Mouse (Mus musculus): ENCODE data around the gene H2-DMb1. TPM values are rescaled to one million over a fixed set of nuclear protein-coding genes. Genes with fewer than 3 reads are reported as not detected.

The H2-DMb1 gene
- polyA plus RNA-seq, 1 experiment from 2014 or later: not detected

GRCm38 (mm10) chr17:34155534-34155933 lies 2.7 kb downstream of the H2-DMb1 start:
- H3K4me3 ChIP-seq (ENCODE audit: low read depth, low read length): no peak overlapping the region
- DNase-seq (ENCODE audit: low spot score) (no peak), ATAC-seq (ENCODE audit: insufficient read depth, low FRiP score, low TSS enrichment) (no peak)
- no peak overlapping the region for H3K27ac ChIP-seq (ENCODE audit: low read depth, low read length)
- no peaks in the 10 kb centered on the region for H3K4me1 ChIP-seq (ENCODE audit: control insufficient read depth, insufficient read depth, low read length)
- H3K27me3 ChIP-seq (ENCODE audit: control insufficient read depth, insufficient read depth, low read length): no peaks in the 10 kb centered on the region
- no peaks in the 10 kb centered on the region for H3K9me3 ChIP-seq (ENCODE audit: control insufficient read depth, low read length)
- 65% methylated on average over 5 of the region's 5 CpGs for WGBS
- no peaks in the 10 kb centered on the region for H3K36me3 ChIP-seq (ENCODE audit: control insufficient read depth, insufficient read depth, low read length)
- H3K4me2 ChIP-seq (ENCODE audit: low read depth): no peak overlapping the region
- H3K9ac ChIP-seq (ENCODE audit: low read length): no peak overlapping the region

DNA sequence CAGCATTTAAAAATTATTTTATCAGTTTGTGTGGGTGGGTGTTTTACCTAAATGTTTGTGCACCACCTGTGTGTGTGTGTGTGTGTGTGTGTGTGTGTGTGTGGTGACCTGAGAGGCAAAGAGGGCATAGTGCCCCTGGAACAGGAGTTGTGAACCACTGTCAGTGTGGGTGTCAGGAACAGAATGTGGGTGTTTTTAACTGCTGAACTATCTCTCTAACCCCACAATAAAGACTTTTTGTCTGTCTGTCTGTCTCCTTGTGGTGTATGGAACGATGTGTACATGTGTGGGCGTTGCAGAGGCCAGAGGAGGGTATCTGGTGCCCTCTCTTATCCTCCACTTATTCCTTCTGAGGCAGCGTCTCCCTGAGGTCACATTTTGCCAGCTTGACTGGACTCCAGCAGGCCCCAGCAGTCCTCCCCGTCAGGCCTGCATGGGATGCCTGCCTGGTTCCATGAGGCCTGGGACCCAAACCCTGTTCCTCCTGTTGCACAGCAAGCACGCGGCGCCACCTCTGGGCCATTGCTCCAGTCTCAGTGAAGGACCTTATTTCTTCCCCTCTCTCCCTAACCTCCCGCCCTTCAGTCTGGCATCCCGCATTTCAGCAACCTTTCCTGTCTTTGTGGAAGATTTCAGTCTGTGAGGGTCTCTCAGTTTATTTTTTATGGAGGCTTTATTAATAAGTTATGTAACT lies 11.5 kb downstream of the H2-DMb1 start:
- DNase-seq (ENCODE audit: low spot score) (peak; percentile 22), ATAC-seq (ENCODE audit: insufficient read depth, low FRiP score, low TSS enrichment) (no peak)
- Histone ChIP-seq H3K4me2 (ENCODE audit: low read depth) (no peak overlapping the region), H3K9me3 (ENCODE audit: control insufficient read depth, low read length) (0 out of 2 replicates have a peak, but pooled peaks cover 2% of the 10 kb centered on the region), H3K4me1 (ENCODE audit: control insufficient read depth, insufficient read depth, low read length) (no peaks in the 10 kb centered on the region), H3K27me3 (ENCODE audit: control insufficient read depth, insufficient read depth, low read length) (no peaks in the 10 kb centered on the region), H3K4me3 (ENCODE audit: low read depth, low read length) (no peak overlapping the region), H3K9ac (ENCODE audit: low read length) (no peak overlapping the region), H3K36me3 (ENCODE audit: control insufficient read depth, insufficient read depth, low read length) (no peaks in the 10 kb centered on the region), H3K27ac (ENCODE audit: low read depth, low read length) (no peak overlapping the region)
- 40% methylated on average over 9 of the region's 9 CpGs for WGBS

- 0 out of 2 replicates have a peak, but pooled peaks cover 2% of the 10 kb centered on the region for H3K9me3 ChIP-seq (ENCODE audit: control insufficient read depth, low read length)
- no peak overlapping the region for H3K4me2 ChIP-seq (ENCODE audit: low read depth)
- H3K27ac ChIP-seq (ENCODE audit: low read depth, low read length): no peak overlapping the region
- ATAC-seq (ENCODE audit: insufficient read depth, low FRiP score, low TSS enrichment) (no peak), DNase-seq (ENCODE audit: low spot score) (no peak)
- 86% methylated on average over 6 of the region's 6 CpGs for WGBS
- no peaks in the 10 kb centered on the region for H3K4me1 ChIP-seq (ENCODE audit: control insufficient read depth, insufficient read depth, low read length)
- no peaks in the 10 kb centered on the region for H3K27me3 ChIP-seq (ENCODE audit: control insufficient read depth, insufficient read depth, low read length)
- no peaks in the 10 kb centered on the region for H3K36me3 ChIP-seq (ENCODE audit: control insufficient read depth, insufficient read depth, low read length)
- no peak overlapping the region for H3K9ac ChIP-seq (ENCODE audit: low read length)
- H3K4me3 ChIP-seq (ENCODE audit: low read depth, low read length): no peak overlapping the region
Observed at GRCm38 (mm10) chr17:34165033-34165730, 12.3 kb downstream of the H2-DMb1 start.

GRCm38 (mm10) chr17:34169279-34169678 lies 16.4 kb downstream of the H2-DMb1 start:
- DNase-seq (ENCODE audit: low spot score) (peak; percentile 30), ATAC-seq (ENCODE audit: insufficient read depth, low FRiP score, low TSS enrichment) (no peak)
- no peaks in the 10 kb centered on the region for H3K36me3 ChIP-seq (ENCODE audit: control insufficient read depth, insufficient read depth, low read length)
- H3K9ac ChIP-seq (ENCODE audit: low read length): no peak overlapping the region
- 4% methylated on average over 2 of the region's 2 CpGs for WGBS
- no peaks in the 10 kb centered on the region for H3K27me3 ChIP-seq (ENCODE audit: control insufficient read depth, insufficient read depth, low read length)
- H3K4me1 ChIP-seq (ENCODE audit: control insufficient read depth, insufficient read depth, low read length): no peaks in the 10 kb centered on the region
- H3K27ac ChIP-seq (ENCODE audit: low read depth, low read length): no peak overlapping the region
- H3K4me2 ChIP-seq (ENCODE audit: low read depth): no peak overlapping the region
- H3K4me3 ChIP-seq (ENCODE audit: low read depth, low read length): no peak overlapping the region
- H3K9me3 ChIP-seq (ENCODE audit: control insufficient read depth, low read length): 0 out of 2 replicates have a peak, but pooled peaks cover 2% of the 10 kb centered on the region

GRCm38 (mm10) chr17:34170487-34170876 lies 17.6 kb downstream of the H2-DMb1 start:
- H3K4me1 ChIP-seq (ENCODE audit: control insufficient read depth, insufficient read depth, low read length): no peaks in the 10 kb centered on the region
- H3K4me3 ChIP-seq (ENCODE audit: low read depth, low read length): no peak overlapping the region
- H3K36me3 ChIP-seq (ENCODE audit: control insufficient read depth, insufficient read depth, low read length): no peaks in the 10 kb centered on the region
- DNase-seq (ENCODE audit: low spot score): no peak
- no peak overlapping the region for H3K4me2 ChIP-seq (ENCODE audit: low read depth)
- ATAC-seq (ENCODE audit: insufficient read depth, low FRiP score, low TSS enrichment): no peak
- H3K27me3 ChIP-seq (ENCODE audit: control insufficient read depth, insufficient read depth, low read length): no peaks in the 10 kb centered on the region
- H3K9me3 ChIP-seq (ENCODE audit: control insufficient read depth, low read length): 0 out of 2 replicates have a peak, but pooled peaks cover 1% of the 10 kb centered on the region
- 28% methylated on average over 4 of the region's 4 CpGs for WGBS
- no peak overlapping the region for H3K27ac ChIP-seq (ENCODE audit: low read depth, low read length)
- H3K9ac ChIP-seq (ENCODE audit: low read length): no peak overlapping the region

GRCm38 (mm10) chr17:34170877-34171498 lies 18.1 kb downstream of the H2-DMb1 start:
- no peaks in the 10 kb centered on the region for H3K36me3 ChIP-seq (ENCODE audit: control insufficient read depth, insufficient read depth, low read length)
- no peaks in the 10 kb centered on the region for H3K4me1 ChIP-seq (ENCODE audit: control insufficient read depth, insufficient read depth, low read length)
- no peak overlapping the region for H3K9ac ChIP-seq (ENCODE audit: low read length)
- no peaks in the 10 kb centered on the region for H3K27me3 ChIP-seq (ENCODE audit: control insufficient read depth, insufficient read depth, low read length)
- no peak overlapping the region for H3K27ac ChIP-seq (ENCODE audit: low read depth, low read length)
- no peak for ATAC-seq (ENCODE audit: insufficient read depth, low FRiP score, low TSS enrichment)
- no peaks in the 10 kb centered on the region for H3K9me3 ChIP-seq (ENCODE audit: control insufficient read depth, low read length)
- H3K4me2 ChIP-seq (ENCODE audit: low read depth): no peak overlapping the region
- DNase-seq (ENCODE audit: low spot score): peak; percentile 72
- WGBS: 45% methylated on average over 13 of the region's 13 CpGs
- no peak overlapping the region for H3K4me3 ChIP-seq (ENCODE audit: low read depth, low read length)

DNA sequence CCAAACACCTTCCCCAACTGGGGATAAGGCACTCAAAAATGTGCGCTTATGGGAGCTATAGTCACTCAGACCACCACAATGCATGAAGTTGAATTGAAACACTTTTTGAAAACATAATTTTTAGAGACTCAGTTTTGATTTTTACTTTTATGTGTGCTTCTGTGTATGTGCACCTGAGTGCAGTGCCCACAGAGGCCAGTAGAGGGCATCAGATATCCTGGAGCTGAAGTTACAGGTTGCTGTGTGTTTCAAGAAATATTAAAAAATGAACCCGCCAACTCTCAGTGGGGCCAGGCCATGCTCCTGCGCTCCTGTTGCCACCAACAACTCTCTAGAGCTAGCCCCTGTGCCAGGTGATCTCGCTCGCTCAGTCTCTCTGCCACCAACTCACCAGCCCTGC lies 19.7 kb downstream of the H2-DMb1 start:
- Histone ChIP-seq H3K9ac (ENCODE audit: low read length) (no peak overlapping the region), H3K4me1 (ENCODE audit: control insufficient read depth, insufficient read depth, low read length) (no peaks in the 10 kb centered on the region), H3K27ac (ENCODE audit: low read depth, low read length) (no peak overlapping the region), H3K4me3 (ENCODE audit: low read depth, low read length) (no peak overlapping the region), H3K4me2 (ENCODE audit: low read depth) (no peak overlapping the region), H3K27me3 (ENCODE audit: control insufficient read depth, insufficient read depth, low read length) (no peaks in the 10 kb centered on the region), H3K36me3 (ENCODE audit: control insufficient read depth, insufficient read depth, low read length) (no peaks in the 10 kb centered on the region), H3K9me3 (ENCODE audit: control insufficient read depth, low read length) (no peaks in the 10 kb centered on the region; the same call in 1 of the 2 replicates)
- ATAC-seq (ENCODE audit: insufficient read depth, low FRiP score, low TSS enrichment) (no peak), DNase-seq (ENCODE audit: low spot score) (no peak)
- WGBS: 91% methylated on average over 5 of the region's 5 CpGs

DNA sequence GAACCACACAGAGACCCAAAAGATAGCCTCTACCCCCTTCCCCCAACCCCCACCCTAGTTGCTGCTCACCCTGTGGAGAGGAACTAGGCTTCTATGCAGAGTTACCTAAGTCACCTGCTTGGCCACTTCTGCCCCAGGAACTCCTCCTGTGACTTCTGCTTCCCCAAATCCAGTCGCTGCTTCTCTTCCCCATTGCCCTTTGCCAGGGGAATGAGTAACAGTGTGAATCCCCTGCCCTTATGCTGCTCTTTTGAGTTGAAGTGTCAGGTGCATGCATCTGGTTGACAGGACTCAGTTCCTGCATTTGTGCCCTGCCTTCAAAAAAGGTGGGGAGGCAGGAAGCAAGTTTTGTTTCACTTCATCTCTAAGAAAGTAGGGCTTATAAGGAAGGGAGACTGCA lies 21.2 kb downstream of the H2-DMb1 start:
- Histone ChIP-seq H3K4me2 (ENCODE audit: low read depth) (no peak overlapping the region), H3K4me3 (ENCODE audit: low read depth, low read length) (no peak overlapping the region), H3K36me3 (ENCODE audit: control insufficient read depth, insufficient read depth, low read length) (no peaks in the 10 kb centered on the region), H3K27me3 (ENCODE audit: control insufficient read depth, insufficient read depth, low read length) (no peaks in the 10 kb centered on the region), H3K27ac (ENCODE audit: low read depth, low read length) (no peak overlapping the region), H3K9me3 (ENCODE audit: control insufficient read depth, low read length) (no peaks in the 10 kb centered on the region; the same call in 1 of the 2 replicates), H3K4me1 (ENCODE audit: control insufficient read depth, insufficient read depth, low read length) (no peaks in the 10 kb centered on the region), H3K9ac (ENCODE audit: low read length) (no peak overlapping the region)
- no peak for DNase-seq (ENCODE audit: low spot score)
- ATAC-seq (ENCODE audit: insufficient read depth, low FRiP score, low TSS enrichment): no peak
- WGBS: 64% methylated on average over 1 of the region's 1 CpGs
